Mouse (Mus musculus): ENCODE data around the gene Irf2bp1.

The Irf2bp1 gene

DNA sequence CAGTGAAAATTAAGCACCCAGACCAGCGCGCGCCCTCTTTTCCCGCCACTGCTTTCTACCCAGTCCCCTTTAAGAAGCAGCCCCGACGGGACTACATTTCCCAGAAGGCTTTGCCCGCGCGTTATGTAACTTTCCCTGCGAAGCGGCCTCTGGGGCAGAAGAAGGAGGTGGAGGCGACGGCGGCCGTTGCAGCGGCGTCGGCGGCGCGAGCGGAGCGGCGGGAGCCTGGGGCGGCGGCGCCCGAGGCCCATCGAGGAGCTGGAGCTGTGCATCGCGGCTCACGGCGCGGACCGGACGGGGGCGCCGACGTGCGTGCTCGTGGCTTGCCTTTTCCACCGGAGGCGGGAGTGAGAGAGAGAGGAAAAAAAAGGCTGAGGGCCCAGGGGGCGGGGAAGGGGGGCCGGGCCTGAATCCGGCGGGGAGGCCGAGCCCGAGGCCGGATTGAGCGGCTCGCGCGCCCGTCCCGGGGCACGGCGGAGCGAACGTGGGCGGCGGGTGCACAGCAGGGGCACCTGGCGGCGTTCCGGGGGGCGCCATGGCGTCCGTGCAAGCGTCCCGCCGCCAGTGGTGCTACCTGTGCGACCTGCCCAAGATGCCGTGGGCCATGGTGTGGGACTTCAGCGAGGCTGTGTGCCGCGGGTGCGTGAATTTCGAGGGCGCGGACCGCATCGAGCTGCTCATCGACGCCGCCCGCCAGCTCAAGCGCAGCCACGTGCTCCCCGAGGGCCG, at the start of gene Irf2bp1:
Gene Irf2bp1 (plus strand): TSS at position 143 of the 729 bp plus-strand sequence.
- ATAC-seq (ENCODE audit: low TSS enrichment), result peak; percentile 55

- ATAC-seq (ENCODE audit: low TSS enrichment), result peak; percentile 48
These were observed 46.1 kb upstream of the Irf2bp1 start for GRCm38 (mm10) chr7:18957569-18958383.

DNA sequence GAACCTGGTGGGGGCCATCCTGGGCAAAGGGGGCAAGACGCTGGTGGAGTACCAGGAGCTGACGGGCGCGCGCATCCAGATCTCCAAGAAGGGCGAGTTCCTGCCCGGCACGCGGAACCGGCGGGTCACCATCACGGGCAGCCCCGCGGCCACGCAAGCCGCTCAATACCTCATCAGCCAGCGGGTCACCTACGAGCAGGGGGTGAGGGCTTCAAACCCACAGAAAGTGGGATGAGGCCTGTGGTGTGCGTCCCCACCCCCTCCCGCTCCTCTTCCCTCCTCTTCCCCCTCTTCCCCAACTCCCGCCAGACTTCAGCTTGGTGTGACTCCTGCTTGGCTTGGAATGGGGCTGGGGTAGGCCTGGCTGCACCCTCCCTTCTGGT, 45.5 kb upstream of the Irf2bp1 start:
- no peak for ATAC-seq (ENCODE audit: low TSS enrichment)

DNA sequence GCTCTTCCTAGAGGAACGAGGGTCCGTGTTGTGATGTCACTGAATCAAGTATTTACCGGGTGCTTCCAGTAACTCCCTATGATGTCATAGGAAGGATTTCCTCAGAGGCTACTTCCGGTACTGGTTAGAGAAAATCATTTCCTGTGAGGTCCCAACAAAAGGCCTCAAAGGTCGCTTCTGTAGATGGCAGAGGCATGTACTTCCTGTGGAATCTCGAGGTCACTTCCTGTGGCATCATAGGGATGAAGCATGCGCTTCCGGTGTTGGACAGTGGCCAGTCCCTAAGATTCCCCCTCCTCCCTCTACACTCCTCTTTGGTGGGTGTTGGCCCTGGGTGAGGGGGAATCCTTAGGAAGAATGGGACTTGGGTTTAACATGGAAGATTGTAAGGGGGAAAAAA, 44.4 kb upstream of the Irf2bp1 start:
- ATAC-seq (ENCODE audit: low TSS enrichment), result no peak

GRCm38 (mm10) chr7:18962171-18962792, 41.6 kb upstream of the Irf2bp1 start:
- ATAC-seq (ENCODE audit: low TSS enrichment), result no peak

- ATAC-seq (ENCODE audit: low TSS enrichment), result no peak
These were observed 41.0 kb upstream of the Irf2bp1 start for GRCm38 (mm10) chr7:18962795-18963194.

- no peak for ATAC-seq (ENCODE audit: low TSS enrichment)
These were observed 40.5 kb upstream of the Irf2bp1 start for GRCm38 (mm10) chr7:18963294-18963843.

- ATAC-seq (ENCODE audit: low TSS enrichment), result no peak
These were observed 38.5 kb upstream of the Irf2bp1 start for GRCm38 (mm10) chr7:18965312-18965711.

- peak; percentile 72; the same call in 1 of the 2 replicates for ATAC-seq (ENCODE audit: low TSS enrichment)
These were observed 36.2 kb upstream of the Irf2bp1 start for GRCm38 (mm10) chr7:18967603-18968002.

DNA sequence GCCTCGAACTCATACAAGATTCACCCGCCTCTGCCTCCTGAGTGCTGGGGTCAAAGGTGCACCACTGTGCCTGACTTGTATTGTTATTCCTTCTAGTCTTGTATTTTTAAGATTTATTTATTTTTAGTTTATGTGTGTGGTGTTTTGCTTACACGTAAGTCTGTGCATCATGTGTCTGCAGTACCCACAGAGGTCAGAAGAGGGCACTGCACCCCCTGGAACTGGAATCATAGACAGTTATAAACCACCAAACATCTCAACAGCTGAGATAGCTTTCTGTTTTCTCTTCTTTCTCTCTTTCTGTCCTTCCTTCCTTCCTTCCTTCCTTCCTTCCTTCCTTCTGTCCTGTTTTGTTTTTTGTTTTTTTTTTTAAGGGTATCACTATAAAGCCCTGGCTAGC, 32.9 kb upstream of the Irf2bp1 start:
- no peak for ATAC-seq (ENCODE audit: low TSS enrichment)

DNA sequence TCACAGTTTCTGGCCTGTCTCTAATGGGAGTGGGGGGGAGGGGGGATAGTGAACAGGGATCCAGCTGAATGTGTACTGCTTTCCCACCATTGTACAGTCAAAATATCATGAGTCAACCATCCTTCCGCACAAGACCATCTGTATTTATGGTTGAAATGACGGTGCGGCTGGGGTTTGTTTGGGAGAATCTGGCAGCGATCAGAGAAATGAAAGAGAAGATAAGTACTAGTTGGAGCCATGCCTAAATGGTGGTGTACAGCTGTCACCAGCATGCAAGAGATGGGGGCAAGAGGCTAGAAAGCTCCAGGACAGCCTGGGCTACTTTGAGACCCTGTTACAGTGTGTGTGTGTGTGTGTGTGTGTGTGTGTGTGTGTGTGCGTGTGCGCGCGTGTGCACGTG, 25.5 kb upstream of the Irf2bp1 start:
- ATAC-seq (ENCODE audit: low TSS enrichment), result no peak

DNA sequence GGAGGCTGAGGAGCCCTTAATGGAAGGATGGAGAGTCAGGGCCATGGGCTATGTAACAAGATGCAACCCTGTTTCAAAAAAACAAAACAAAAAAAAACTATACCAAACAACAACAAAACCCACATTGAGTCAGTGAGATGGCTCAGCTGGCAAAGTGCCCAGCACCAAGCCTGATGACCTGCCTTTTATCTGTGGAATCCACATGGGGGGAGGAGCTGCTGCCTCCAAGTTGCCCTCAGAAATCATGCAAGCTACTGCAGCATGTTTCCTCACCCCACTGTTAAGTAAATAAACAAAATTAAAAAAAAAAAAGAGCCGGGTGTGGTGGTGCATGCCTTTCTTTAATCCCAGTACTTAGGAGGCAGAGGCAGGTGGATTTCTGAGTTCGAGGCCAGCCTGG, 17.3 kb upstream of the Irf2bp1 start:
- ATAC-seq (ENCODE audit: low TSS enrichment), result no peak

DNA sequence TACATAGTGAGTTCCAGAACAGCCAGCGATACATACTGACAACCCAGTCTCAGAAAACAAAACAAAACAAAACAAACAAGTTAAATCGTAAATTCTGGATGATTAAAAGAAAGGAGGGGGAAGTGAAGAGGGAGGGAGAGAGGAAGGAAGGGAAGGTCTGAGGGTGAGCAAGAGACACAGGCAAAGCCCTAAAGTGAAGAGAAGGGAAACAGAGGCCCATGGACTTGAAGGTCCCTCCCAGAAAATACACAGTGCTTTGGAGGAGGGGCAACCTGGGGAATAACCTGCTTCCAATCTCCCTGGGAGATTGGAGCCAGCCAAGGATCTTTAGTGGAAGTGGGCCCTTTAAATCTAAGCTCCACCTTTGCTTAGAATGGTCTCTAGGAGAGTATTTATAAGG, 16.7 kb upstream of the Irf2bp1 start, which contains the start of gene Nanos2:
Gene Nanos2 (plus strand): TSS at position 301 of the 400 bp plus-strand sequence.
- no peak for ATAC-seq (ENCODE audit: low TSS enrichment)

DNA sequence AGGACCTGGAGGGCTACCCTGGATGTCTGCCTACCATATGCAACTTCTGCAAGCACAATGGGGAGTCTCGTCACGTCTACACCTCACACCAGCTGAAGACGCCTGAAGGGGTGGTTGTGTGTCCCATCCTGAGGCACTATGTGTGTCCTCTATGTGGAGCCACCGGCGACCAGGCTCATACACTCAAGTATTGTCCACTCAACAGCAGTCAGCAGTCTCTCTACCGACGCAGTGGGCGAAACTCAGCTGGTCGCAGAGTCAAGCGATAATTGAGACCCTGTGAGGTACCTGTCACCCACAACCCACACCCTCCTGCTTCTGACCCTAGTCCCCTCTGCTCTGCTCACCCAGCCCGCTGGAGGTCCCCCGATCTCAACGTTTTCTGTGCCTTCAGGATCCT, 16.1 kb upstream of the Irf2bp1 start:
- ATAC-seq (ENCODE audit: low TSS enrichment), result no peak

GRCm38 (mm10) chr7:18988780-18989179, 15.1 kb upstream of the Irf2bp1 start:
- no peak for ATAC-seq (ENCODE audit: low TSS enrichment)

DNA sequence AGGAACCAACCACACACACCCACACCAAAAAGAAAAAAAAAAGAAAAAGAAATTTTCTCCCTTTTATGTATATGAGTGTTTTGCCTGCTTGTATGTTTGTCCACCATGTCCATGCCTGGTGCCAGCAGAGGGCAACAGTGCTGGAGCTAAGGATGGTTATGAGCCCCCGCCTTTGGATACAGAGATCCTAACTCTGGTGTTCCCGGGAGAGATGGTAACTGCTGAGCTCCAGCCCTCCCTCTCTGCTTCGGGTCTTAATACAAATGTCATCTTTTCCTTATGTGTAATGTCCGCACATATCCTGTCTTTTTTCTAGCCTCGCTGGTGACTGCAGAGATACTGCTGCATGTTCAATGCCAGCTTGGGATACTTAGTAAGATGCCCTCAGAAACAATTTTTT, 13.8 kb upstream of the Irf2bp1 start:
- ATAC-seq (ENCODE audit: low TSS enrichment), result no peak

GRCm38 (mm10) chr7:18990601-18991295, 13.1 kb upstream of the Irf2bp1 start, which contains the start of gene Mypop:
Gene Mypop (plus strand): TSS chr7:18991245.
- ATAC-seq (ENCODE audit: low TSS enrichment), result peak; percentile 84

- ATAC-seq (ENCODE audit: low TSS enrichment), result peak; percentile 5; the same call in 1 of the 2 replicates
These were observed 12.1 kb upstream of the Irf2bp1 start for GRCm38 (mm10) chr7:18991660-18992293.

GRCm38 (mm10) chr7:18992294-18992675, 11.6 kb upstream of the Irf2bp1 start:
- ATAC-seq (ENCODE audit: low TSS enrichment), result no peak

DNA sequence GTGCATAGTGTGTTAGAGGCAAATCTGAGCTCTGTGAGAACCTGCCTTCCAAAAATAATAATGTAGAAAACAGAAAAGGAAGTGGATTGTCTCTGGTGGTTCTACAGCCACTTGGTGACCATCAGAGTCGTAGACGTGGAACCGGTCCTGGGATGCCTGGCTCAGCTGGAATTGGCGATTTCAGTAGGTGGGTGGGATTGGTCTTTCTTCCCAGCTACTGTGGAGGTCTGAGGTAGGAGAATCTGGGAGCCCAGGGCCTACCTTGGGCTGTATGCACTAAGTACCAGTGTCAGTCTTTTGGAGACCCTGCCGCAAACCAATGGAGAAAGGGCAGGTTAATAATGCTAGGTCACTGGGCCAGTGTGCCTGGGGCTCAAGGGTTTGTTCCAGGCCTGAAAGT, 10.8 kb upstream of the Irf2bp1 start:
- ATAC-seq (ENCODE audit: low TSS enrichment), result no peak

GRCm38 (mm10) chr7:18998835-18999234, 5.0 kb upstream of the Irf2bp1 start:
- no peak for ATAC-seq (ENCODE audit: low TSS enrichment)
